Comparison of ENCODE assay signal across 8 mouse cellular contexts in genomic region chr3:94974528-94975422, GRCm38 (mm10). TPM values are rescaled to one million over a fixed set of nuclear protein-coding genes. Genes with fewer than 3 reads are reported as not detected.
A peak's percentile ranks its signal among the peaks of the same experiment; 100 is the strongest.
DNase-seq lines count a peak whose midpoint lies in the region; ATAC-seq lines count a peak whose summit lies in the region.

Gene Pi4kb, plus strand, starts transcription at chr3:94974731.

- ATAC-seq in erythroblast, adult 5-6 weeks (replicated peaks; ENCODE audit: low FRiP score, poor library complexity, severe bottlenecking), result peak; percentile 90
- peak; percentile 95 for ATAC-seq in kidney, embryonic 15.5 days (replicated peaks; ENCODE audit: low FRiP score)
- peak; percentile 87 for ATAC-seq in monocyte, adult 5-6 weeks (replicated peaks; ENCODE audit: insufficient number of reproducible peaks, low FRiP score, low TSS enrichment, poor library complexity, severe bottlenecking)

- H3K27me3 ChIP-seq in heart, embryonic 10.5 days (ENCODE audit: insufficient read depth, poor library complexity, severe bottlenecking), result no peaks in the 10 kb centered on the region
- no peaks in the 10 kb centered on the region for H3K27me3 ChIP-seq in kidney, embryonic 15.5 days

- H3K36me3 ChIP-seq in heart, embryonic 10.5 days, result peaks cover 12% of the 10 kb centered on the region
- H3K36me3 ChIP-seq in kidney, embryonic 15.5 days, result peaks cover 18% of the 10 kb centered on the region

- H3K4me2 ChIP-seq in kidney, embryonic 15.5 days, result peak within 1 kb of the TSS; percentile 66

- H3K9me3 ChIP-seq in heart, embryonic 10.5 days, result no peaks in the 10 kb centered on the region
- no peaks in the 10 kb centered on the region for H3K9me3 ChIP-seq in kidney, embryonic 15.5 days (replicated peaks)

- H3K27ac ChIP-seq in heart, embryonic 10.5 days, result peak within 1 kb of the TSS; percentile 96
- H3K27ac ChIP-seq in kidney, embryonic 15.5 days, result peak within 1 kb of the TSS; percentile 96

- peak within 1 kb of the TSS; percentile 95 for H3K9ac ChIP-seq in kidney, embryonic 15.5 days

- peak within 1 kb of the TSS; percentile 95 for H3K4me3 ChIP-seq in heart, embryonic 10.5 days
- H3K4me3 ChIP-seq in kidney, embryonic 15.5 days (replicated peaks), result peak within 1 kb of the TSS; percentile 95

- peak; percentile 93 to 94 for DNase-seq in B cell, adult 2 months
- DNase-seq in brain, adult 2 months (ENCODE audit: low read depth, low spot score), result peak; percentile 98
- peak; percentile 97 for DNase-seq in heart, embryonic 10.5 days (ENCODE audit: low spot score)
- DNase-seq in liver, result peak; percentile 95
- DNase-seq in spleen, postnatal 4 days (ENCODE audit: low spot score in 2 of 2), result peak; percentile 88 to 92

- under 1% methylated on average over 57 of the region's 57 CpGs for WGBS in heart, embryonic 10.5 days
- WGBS in kidney, embryonic 15.5 days, result under 1% methylated on average over 56 of the region's 57 CpGs

- H3K4me1 ChIP-seq in heart, embryonic 10.5 days, result peaks cover 12% of the 10 kb centered on the region
- peaks cover 16% of the 10 kb centered on the region for H3K4me1 ChIP-seq in kidney, embryonic 15.5 days

RNA-seq across cellular contexts. Expression of gene Pi4kb, which starts in this region (rescaled TPM):
- total RNA-seq in erythroblast, adult 5-6 weeks (2015; ENCODE audit: low replicate concordance), result 8.6 and 14.4 TPM in 2 replicates
- 7.8 and 21.9 TPM in 2 replicates for total RNA-seq in erythroblast, adult 5-6 weeks (2017; ENCODE audit: low replicate concordance)
- 8.4 and 17.3 TPM in 2 replicates for polyA plus RNA-seq in heart, embryonic 10.5 days (2016; fragmentation: Nextera tagmentation; extraction: Ambion mirVana)
- polyA plus RNA-seq in kidney, embryonic 15.5 days (2015; fragmentation: Nextera tagmentation; extraction: Ambion mirVana), result 21.4 and 27.5 TPM in 2 replicates
- total RNA-seq in monocyte, adult 5-6 weeks (2017), result 25.2 to 29.9 TPM (median 27.2 TPM) in 3 replicates

Comparison
In these comparisons a context has a peak if more than half of its experiments do, and no peak if none do; other contexts are left out.
1. Peak in every context shown above with its lines: DNase-seq, ATAC-seq, H3K4me3 ChIP-seq and H3K27ac ChIP-seq.